Mouse (Mus musculus) urinary bladder, postnatal 14 days (tissue): ENCODE data around the gene Ms4a2.

ENCODE experiments used
- DNase-seq: peaks from one replicate; pipeline ENCODE4 v3.0.0; 2021; ENCODE audit warnings: low spot score

Ms4a2 gene

GRCm38 (mm10) chr19:11623551-11623950 is at the start of gene Ms4a2:
TSS of gene Ms4a2 (minus strand) at chr19:11623719.
- no peak for DNase-seq

GRCm38 (mm10) chr19:11661562-11661961 is 38.0 kb upstream of the Ms4a2 start:
- no peak for DNase-seq

DNA sequence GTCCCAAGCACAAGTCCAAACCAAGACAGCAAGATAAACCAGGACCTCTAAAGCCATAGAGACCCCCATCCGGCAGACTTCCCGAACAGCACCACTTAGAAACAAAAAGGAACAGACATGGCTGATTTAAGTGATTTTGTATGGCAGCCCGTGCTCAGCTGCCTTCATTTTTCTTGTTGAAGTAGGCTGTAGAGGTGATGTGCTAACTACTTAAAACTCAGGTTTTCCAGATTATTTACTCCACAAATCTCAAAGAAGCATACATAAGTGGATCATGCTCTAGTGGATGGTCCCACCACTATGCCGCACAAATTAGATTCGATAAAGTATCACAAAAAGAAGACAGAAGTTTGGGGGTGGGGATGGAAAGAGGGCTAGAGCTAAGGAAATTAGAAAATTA is 36.9 kb upstream of the Ms4a2 start, which contains the start of gene Oosp2:
TSS of gene Oosp2 (minus strand) at position 101 of the 400 bp plus-strand sequence.
- no peak for DNase-seq

- no peak for DNase-seq
These were observed 35.6 kb upstream of the Ms4a2 start for GRCm38 (mm10) chr19:11659142-11659541.

GRCm38 (mm10) chr19:11649564-11649963 is 26.0 kb upstream of the Ms4a2 start:
- no peak for DNase-seq

GRCm38 (mm10) chr19:11646166-11646565 is 22.6 kb upstream of the Ms4a2 start:
- DNase-seq: no peak

DNA sequence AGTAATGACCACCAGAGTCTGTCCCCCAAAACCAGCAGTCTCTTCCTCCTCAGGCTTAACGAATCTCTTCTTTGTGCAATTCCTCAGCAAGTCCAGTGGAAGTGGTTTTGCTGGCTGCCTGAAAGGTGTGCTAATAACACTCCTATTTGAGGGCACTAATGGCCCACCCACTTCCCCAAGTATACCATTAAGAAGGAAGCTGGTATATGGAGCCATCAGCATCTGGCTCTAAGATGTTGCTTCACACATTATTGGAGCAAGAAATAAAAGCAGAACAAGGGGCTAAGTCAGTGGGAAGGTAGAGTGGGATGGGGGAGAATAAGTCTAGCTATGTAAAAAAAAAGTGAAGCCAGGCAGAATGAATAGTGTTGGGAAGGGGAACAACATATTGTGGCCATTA is 17.2 kb upstream of the Ms4a2 start, which contains the start of gene Ms4a3:
TSS of gene Ms4a3 (minus strand) at position 120 of the 400 bp plus-strand sequence.
- no peak for DNase-seq

GRCm38 (mm10) chr19:11639038-11639437 is 15.5 kb upstream of the Ms4a2 start:
- DNase-seq: no peak

GRCm38 (mm10) chr19:11635572-11635971 is 12.1 kb upstream of the Ms4a2 start:
- DNase-seq: no peak

DNA sequence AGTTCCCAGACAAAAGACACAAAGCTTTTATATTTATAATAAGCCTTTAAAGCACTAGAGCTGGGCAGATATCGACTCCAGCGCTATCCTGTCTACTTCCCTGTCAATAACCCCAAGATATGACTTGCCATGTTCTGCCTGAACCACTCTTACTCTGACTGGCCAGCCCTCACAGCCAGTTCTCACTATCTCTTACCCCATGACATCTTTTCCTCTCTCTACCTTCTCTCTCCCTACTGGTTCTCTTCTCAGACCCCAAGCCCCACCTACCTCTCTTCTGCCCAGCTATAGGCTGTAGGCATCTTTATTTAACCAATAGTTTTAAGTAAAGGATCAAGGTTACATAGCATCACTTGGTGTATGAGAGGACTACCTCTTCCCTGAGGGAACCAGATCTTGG is 10.8 kb upstream of the Ms4a2 start:
- no peak for DNase-seq

DNA sequence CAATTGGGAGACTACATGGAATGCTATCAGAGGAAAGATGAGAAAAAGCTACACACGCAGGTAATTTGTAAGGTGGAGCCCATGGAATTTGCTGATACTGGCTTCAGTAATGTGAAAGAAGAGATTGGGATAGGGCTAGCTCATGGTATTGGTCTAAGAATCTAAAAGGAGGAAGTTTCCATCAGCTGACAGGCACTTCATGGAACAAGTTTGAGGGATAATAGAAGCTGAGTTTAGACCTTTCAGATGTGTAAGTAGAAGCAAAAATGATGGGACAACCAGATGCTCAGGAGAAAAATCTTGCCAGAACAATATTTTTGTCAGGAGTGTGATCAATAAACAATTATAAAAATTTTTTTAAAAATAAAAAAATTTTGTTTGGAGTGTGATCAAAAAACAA is 10.2 kb upstream of the Ms4a2 start:
- DNase-seq: no peak

DNA sequence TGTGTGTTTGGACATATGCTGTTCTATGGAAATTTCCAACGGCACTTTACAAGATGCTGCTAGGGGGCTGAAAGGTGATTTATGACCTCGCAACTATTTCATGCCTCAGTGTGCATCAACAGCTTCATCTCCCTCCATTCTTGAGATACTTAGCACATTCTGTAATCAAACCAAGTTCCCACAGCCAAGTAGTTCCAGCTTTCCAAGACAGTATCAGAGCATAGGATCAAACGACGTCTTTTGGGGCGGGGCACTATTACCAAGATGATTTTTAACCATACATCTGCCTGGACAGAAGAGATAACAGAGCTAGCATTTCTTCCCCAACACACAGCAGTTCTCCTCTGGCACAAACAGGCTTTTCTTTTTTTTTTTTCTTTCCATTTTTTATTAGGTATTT is 1.7 kb upstream of the Ms4a2 start:
- no peak for DNase-seq

GRCm38 (mm10) chr19:11624800-11625199 is 1.3 kb upstream of the Ms4a2 start:
- DNase-seq: no peak

DNA sequence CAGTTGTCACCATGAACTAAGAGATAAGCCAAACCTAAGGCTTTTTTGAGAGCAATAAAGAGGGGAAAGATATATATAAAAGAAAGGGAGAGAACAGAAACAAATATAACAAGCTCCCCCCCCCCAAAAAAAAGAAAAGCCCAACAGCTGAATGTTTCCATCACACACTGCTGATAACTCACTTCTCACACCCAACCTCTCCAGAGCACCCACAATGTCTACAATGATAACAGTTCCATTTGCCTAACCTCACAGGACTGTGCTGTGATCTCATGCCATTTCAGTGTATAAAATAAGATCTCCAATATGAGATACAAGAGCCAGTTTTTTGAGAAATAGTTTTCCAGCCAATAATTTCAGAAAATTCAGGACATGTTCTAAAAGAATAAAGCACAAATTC is 5.5 kb downstream of the Ms4a2 start:
- DNase-seq: no peak

GRCm38 (mm10) chr19:11614805-11615204 is 8.7 kb downstream of the Ms4a2 start:
- DNase-seq: no peak

GRCm38 (mm10) chr19:11613776-11614443 is 9.6 kb downstream of the Ms4a2 start:
- DNase-seq: no peak

GRCm38 (mm10) chr19:11613084-11613483 is 10.4 kb downstream of the Ms4a2 start:
- no peak for DNase-seq

- DNase-seq: no peak
These were observed 11.2 kb downstream of the Ms4a2 start for GRCm38 (mm10) chr19:11612293-11612692.

DNA sequence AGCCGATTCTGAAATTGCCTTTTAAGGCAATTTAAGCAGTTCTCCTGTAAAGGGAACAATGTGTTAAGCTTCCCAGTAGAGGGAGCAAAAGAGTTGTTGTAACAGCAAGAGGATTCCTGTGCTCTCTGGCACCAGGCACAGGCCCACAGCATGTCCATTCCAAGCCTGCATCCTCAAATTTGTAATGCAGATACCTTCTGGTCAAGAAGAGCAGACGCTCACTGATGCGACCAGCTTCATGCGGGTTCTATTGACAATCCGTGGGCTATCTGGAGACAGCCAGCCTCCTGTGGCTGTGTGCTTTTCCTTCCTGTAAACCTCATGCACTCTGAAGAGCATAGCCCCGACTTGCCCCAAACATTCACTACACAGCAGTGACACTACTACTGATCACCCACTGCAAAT is 12.0 kb downstream of the Ms4a2 start:
- DNase-seq: peak; percentile 11

DNA sequence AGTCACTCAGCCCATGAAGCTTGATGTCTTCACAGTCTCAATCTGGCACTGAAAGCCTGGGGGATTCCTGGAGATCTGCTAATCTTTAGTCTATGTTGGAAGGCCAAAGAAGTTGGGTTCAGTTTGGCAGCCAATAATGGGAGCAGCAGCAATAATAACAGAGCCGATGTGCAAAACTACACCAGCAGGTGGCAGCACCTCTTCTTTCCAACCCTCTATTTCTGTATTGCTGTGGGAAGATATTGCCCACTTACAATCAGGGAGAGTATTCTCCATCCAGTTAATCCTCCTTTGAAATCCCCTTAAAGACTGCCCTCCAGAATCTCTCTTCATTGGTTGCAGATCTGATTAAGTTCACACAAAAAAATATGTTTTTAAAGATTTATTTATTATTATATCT is 15.3 kb downstream of the Ms4a2 start:
- DNase-seq: peak; percentile 41

- no peak for DNase-seq
These were observed 18.9 kb downstream of the Ms4a2 start, which contains the start of gene Ms4a6d for GRCm38 (mm10) chr19:11604603-11605002. TSS of gene Ms4a6d (minus strand) at chr19:11604849.

DNA sequence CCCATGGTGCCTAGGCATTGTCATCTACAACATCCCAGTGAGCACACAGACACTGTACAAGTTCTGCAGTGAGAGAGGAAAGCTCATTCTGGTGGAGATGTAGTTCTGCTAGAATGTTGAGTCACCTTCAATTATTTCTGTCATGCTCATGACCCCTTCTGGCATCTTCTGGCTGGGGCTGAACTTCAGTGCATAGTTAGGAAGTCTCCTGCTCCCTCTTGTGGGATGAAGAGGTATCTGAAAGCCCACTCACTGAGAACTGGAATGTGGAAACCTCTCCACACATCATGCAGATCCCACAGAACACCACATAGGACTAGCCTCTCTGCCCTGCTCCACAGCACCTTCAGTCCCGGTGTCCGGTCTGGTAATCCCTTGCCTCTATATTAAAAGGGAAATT is 21.5 kb downstream of the Ms4a2 start:
- peak; percentile 13 for DNase-seq

DNA sequence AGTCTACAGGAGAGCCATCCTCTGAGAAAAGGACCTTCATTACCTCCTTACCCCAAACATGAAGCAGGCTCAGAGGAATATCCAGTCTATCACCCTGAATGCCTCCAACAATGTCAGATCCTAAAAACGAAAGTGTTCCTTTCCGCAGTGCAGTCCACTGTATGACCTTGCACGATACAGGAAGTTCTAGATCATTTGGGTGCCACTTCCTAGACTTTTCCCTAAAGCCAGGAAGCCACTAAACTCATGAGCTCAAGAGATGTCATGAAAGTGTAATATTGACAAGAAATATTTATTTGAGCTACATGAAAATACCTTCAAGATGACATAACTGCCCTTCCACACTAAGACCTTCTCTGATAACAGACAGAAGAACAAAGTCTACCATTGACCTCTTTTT is 22.2 kb downstream of the Ms4a2 start:
- DNase-seq: no peak

DNA sequence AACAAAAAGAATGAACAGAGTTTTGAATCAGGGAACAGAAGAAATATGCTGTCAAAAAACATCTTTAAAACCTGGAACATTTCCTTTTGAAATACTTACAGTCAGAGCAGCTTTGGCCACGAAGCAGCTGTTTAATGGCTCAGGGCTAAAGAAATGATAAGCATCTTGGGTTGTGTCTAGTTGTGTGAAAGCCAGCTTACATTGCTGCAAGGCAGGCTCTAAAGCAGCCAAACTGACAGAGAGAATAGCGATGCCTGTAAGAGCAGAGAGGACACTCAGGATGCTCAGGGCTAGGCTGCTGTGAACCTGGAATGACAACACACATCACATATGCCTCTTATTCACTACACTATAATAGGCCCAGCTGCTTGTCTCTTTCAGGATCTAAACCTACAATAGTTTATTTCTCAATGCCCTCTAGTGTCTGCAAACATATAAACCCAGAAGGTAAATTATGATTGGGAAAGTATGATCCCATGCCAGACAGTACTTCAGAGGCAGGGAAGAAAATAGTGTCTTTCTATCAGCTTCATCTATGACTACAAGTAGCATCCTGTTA is 33.5 kb downstream of the Ms4a2 start:
- no peak for DNase-seq
